Mouse (Mus musculus): ENCODE results near the gene Vmn1r116.
"Not testable (repeated sequence)": the region's sequence is repeated elsewhere in the genome, so short reads cannot be mapped to it uniquely, and the experiment has no call there.

Gene Vmn1r116

DNA sequence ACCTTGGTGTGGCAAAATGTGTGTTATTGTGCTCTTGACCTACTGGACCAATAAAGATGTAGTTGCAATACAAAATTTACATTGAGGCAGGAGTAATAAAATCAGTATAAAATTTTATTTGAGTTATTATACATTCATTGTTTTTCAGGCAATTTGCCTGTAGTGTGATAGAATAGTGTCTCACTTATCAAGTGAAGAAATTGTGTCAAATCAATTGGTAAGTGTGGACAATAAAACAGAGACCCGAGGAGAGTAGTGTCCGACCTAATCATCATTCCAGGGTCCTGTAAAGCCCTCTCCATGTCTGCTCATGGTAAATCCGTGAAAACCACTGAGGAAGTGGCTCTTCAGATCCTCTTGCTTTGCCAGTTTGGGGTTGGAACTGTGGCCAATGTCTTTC is at the start of gene Vmn1r116:
Gene Vmn1r116, plus strand, starts transcription at position 301 of the 400 bp plus-strand sequence.
- DNase-seq (ENCODE audit: low read depth, low spot score): not testable (repeated sequence)

DNA sequence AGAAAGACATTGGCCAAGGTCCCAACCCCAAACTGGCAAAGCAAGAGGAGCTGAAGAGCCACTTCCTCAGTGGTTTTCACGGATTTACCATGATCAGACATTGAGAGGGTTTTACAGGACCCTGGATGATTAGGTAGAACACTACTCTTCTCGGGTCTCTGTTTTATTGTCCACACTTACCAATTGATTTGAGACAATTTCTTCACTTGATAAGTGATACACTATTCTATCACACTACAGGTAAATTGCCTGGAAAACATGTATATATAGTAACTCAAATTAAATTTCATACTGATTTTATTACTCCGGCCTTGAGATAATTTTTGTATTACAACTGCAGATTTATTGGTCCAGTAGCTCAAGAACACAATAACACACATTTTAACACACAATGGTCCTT is 27.2 kb upstream of the Vmn1r116 start, which contains the start of gene Vmn1r115:
Gene Vmn1r115, minus strand, starts transcription at position 101 of the 400 bp plus-strand sequence.
- DNase-seq (ENCODE audit: low read depth, low spot score): not testable (repeated sequence)

DNA sequence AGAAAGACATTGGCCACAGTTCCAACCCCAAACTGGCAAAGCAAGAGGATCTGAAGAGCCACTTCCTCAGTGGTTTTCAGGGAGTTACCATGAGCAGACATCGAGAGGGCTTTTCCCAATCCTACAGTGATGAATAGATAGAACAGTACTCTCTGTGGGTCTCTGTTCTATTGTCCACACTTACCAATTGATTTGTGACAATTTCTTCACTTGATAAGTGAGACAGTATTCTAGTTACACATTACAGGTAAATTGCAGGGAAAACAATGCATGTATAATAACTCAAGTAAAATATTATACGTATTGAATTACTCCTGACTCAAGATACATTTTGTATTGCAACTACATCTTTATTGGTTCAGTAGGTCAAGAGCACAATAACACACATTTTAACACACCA is 12.0 kb downstream of the Vmn1r116 start, which contains the start of gene Vmn1r117:
Gene Vmn1r117, minus strand, starts transcription at position 101 of the 400 bp plus-strand sequence.
- not testable (repeated sequence) for DNase-seq (ENCODE audit: low read depth, low spot score)

DNA sequence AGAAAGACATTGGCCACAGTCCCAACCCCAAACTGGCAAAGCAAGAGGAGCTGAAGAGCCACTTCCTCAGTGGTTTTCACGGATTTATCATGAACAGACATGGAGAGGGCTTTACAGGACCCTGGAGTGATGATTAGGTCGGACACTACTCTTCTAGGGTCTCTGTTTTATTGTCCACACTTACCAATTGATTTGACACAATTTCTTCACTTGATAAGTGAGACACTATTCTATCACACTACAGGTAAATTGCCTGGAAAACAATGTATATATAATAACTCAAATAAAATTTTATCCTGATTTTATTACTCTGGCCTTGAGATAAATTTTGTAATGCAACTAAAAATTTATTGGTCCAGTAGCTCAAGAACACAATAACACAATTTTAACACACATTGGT is 40.2 kb downstream of the Vmn1r116 start, which contains the start of gene Vmn1r118:
Gene Vmn1r118, minus strand, starts transcription at position 101 of the 400 bp plus-strand sequence.
- DNase-seq (ENCODE audit: low read depth, low spot score): not testable (repeated sequence)
